Mouse (Mus musculus) brain, embryonic 14.5 days (tissue): Measurements from ENCODE around the gene Baz2b. TPM values are rescaled to one million over a fixed set of nuclear protein-coding genes. Genes with fewer than 3 reads are reported as not detected.

Experiments
- DNase-seq: peaks from one replicate; pipeline ENCODE4 v3.0.0-alpha.2; 2011; ENCODE audit warnings: low read depth
- CTCF ChIP-seq: fragments of 200-500 bp; IDR thresholded peaks from 2 replicates; pipeline ENCODE4 v1.5.1; 2012; ENCODE audit warnings: inconsistent platforms, mild to moderate bottlenecking, moderate library complexity, borderline replicate concordance; ENCODE audit not compliant: insufficient read depth, insufficient read length; ENCODE audit errors: extremely low read depth
- POLR2A ChIP-seq: fragments of 200-500 bp; IDR thresholded peaks from 2 replicates; pipeline ENCODE4 v1.6.1; 2012; ENCODE audit warnings: mild to moderate bottlenecking, inconsistent platforms, borderline replicate concordance; ENCODE audit not compliant: poor library complexity, insufficient read depth, insufficient read length, severe bottlenecking; ENCODE audit errors: extremely low read depth
- polyA plus RNA-seq: library from polyadenylated mRNA; depleted of rRNA; stranded (reverse); fragments of >200 nt; gene quantifications from 2 replicates; pipeline ENCODE4 v1.2.3, GENCODE M21; 2012

The Baz2b gene
- polyA plus RNA-seq, 1 experiment: 73.4 TPM

- TF ChIP-seq CTCF (no peak), POLR2A (no peak)
- no peak for DNase-seq
These were observed 94.7 kb downstream of the Baz2b start for GRCm38 (mm10) chr2:60114901-60115300.

- no peak for DNase-seq
- TF ChIP-seq CTCF (no peak), POLR2A (no peak)
These were observed 95.7 kb downstream of the Baz2b start for GRCm38 (mm10) chr2:60113661-60114560.

GRCm38 (mm10) chr2:60112116-60112515, 97.5 kb downstream of the Baz2b start:
- TF ChIP-seq POLR2A (no peak), CTCF (no peak)
- no peak for DNase-seq

GRCm38 (mm10) chr2:60109001-60109400, 100.6 kb downstream of the Baz2b start:
- TF ChIP-seq POLR2A (no peak), CTCF (no peak)

GRCm38 (mm10) chr2:60096625-60097024, 113.0 kb downstream of the Baz2b start:
- no peak for TF ChIP-seq CTCF
- TF ChIP-seq POLR2A: no peak
- DNase-seq: no peak

More at GRCm38 (mm10) chr2:60109001-60109400, 100.6 kb downstream of the Baz2b start:
- DNase-seq: no peak

- no peak for TF ChIP-seq CTCF
- no peak for TF ChIP-seq POLR2A
These were observed 119.4 kb downstream of the Baz2b start for GRCm38 (mm10) chr2:60090280-60090679.

GRCm38 (mm10) chr2:60089528-60090247, 120.0 kb downstream of the Baz2b start:
- peak; percentile 45 for DNase-seq
- no peak for TF ChIP-seq CTCF
- TF ChIP-seq POLR2A: no peak

More at GRCm38 (mm10) chr2:60090280-60090679, 119.4 kb downstream of the Baz2b start:
- DNase-seq: peak; percentile 60

- DNase-seq: no peak
- TF ChIP-seq CTCF (no peak), POLR2A (no peak)
These were observed 120.7 kb downstream of the Baz2b start for GRCm38 (mm10) chr2:60088785-60089527.

GRCm38 (mm10) chr2:60086197-60086903, 123.3 kb downstream of the Baz2b start:
- DNase-seq: no peak
- no peak for TF ChIP-seq CTCF
- no peak for TF ChIP-seq POLR2A

- TF ChIP-seq POLR2A (no peak), CTCF (no peak)
- no peak for DNase-seq
These were observed 124.8 kb downstream of the Baz2b start for GRCm38 (mm10) chr2:60084823-60085222.
